Mouse (Mus musculus): ENCODE measurements at regions not wholly inside any gene's neighbourhood (a gene's known extent, or its start where the extent isn't known, plus 50 kb on each side); places are given as distances from the start of the nearest gene placed in this dataset.

DNA sequence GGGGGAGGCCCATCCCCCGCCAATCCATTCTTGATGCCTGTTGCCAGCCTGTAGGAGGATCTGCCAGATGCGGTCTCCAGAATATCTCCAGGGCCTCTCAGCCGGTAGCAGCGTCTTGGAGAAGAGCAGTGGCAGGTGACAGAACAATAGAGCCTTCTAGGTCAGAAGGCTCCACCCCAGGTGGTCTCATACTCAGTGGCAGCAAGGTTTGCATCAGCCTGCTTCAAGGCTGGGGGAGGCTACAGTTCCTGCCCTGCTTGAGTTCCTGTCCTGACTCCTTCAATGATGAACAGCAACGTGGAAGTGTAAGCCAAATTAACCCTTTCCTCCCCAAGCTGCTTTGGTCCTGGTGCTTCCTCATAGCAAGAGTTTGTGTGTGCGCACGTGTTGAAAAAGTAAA, 213.8 kb downstream of the Rpap3 start:
- no peaks in the 10 kb centered on the region for H3K27me3 ChIP-seq (ENCODE audit: insufficient read depth, low read length)
- H3K36me3 ChIP-seq (replicated peaks): no peaks in the 10 kb centered on the region
- no peak overlapping the region for H3K4me3 ChIP-seq (ENCODE audit: low read depth, low read length)
- no peak for TF ChIP-seq TAL1 (conservative IDR thresholded peaks at IDR 0.05; ENCODE audit: low read depth, low read length)
- TF ChIP-seq GATA2 (IDR thresholded peaks at IDR 0.05; ENCODE audit: borderline replicate concordance, low read depth, low read length): no peak
- TF ChIP-seq GATA1 (IDR thresholded peaks at IDR 0.05; ENCODE audit: borderline replicate concordance, low read length): no peak
- TF ChIP-seq POLR2AphosphoS5 (IDR thresholded peaks at IDR 0.05; ENCODE audit: insufficient replicate concordance, low read depth, low read length): no peak
- TF ChIP-seq CTCF (IDR thresholded peaks at IDR 0.05; ENCODE audit: low read depth, low read length): no peak
- no peak for ATAC-seq (ENCODE audit: extremely low read depth, insufficient number of reproducible peaks, low FRiP score, poor library complexity, severe bottlenecking)
- no peaks in the 10 kb centered on the region for H3K4me1 ChIP-seq (ENCODE audit: insufficient read depth, low read depth, low read length)
- no peak for DNase-seq (ENCODE audit: low spot score)
- peaks cover 39% of the 10 kb centered on the region for H3K9me3 ChIP-seq (replicated peaks)

DNA sequence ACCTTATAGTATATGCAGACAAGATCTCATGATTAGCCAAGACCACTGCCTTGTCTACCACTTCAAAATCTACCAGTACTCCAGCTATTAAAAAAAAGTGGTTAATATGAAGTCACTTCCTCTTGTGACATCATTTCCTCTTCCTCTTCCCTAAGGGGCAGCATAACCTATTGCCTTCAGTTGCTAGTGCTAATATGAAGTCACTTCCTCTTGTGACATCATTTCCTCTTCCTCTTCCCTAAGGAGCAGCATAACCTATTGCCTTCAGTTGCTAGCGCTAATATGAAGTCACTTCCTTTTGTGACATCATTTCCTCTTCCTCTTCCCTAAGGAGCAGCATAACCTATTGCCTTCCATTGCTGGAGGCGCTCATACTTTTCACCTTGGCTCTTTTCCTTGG, 218.2 kb downstream of the Rpap3 start:
- DNase-seq (ENCODE audit: low spot score) (no peak), ATAC-seq (ENCODE audit: extremely low read depth, insufficient number of reproducible peaks, low FRiP score, poor library complexity, severe bottlenecking) (no peak)
- Histone ChIP-seq H3K27me3 (ENCODE audit: insufficient read depth, low read length) (no peaks in the 10 kb centered on the region), H3K9me3 (replicated peaks) (peaks cover 22% of the 10 kb centered on the region), H3K4me1 (ENCODE audit: insufficient read depth, low read depth, low read length) (no peaks in the 10 kb centered on the region), H3K36me3 (replicated peaks) (no peaks in the 10 kb centered on the region), H3K4me3 (ENCODE audit: low read depth, low read length) (no peak overlapping the region)
- TF ChIP-seq CTCF (IDR thresholded peaks at IDR 0.05; ENCODE audit: low read depth, low read length): no peak
- no peak for TF ChIP-seq GATA2 (IDR thresholded peaks at IDR 0.05; ENCODE audit: borderline replicate concordance, low read depth, low read length)
- TF ChIP-seq POLR2AphosphoS5 (IDR thresholded peaks at IDR 0.05; ENCODE audit: insufficient replicate concordance, low read depth, low read length): no peak
- TF ChIP-seq TAL1 (conservative IDR thresholded peaks at IDR 0.05; ENCODE audit: low read depth, low read length): no peak
- no peak for TF ChIP-seq GATA1 (IDR thresholded peaks at IDR 0.05; ENCODE audit: borderline replicate concordance, low read length)

DNA sequence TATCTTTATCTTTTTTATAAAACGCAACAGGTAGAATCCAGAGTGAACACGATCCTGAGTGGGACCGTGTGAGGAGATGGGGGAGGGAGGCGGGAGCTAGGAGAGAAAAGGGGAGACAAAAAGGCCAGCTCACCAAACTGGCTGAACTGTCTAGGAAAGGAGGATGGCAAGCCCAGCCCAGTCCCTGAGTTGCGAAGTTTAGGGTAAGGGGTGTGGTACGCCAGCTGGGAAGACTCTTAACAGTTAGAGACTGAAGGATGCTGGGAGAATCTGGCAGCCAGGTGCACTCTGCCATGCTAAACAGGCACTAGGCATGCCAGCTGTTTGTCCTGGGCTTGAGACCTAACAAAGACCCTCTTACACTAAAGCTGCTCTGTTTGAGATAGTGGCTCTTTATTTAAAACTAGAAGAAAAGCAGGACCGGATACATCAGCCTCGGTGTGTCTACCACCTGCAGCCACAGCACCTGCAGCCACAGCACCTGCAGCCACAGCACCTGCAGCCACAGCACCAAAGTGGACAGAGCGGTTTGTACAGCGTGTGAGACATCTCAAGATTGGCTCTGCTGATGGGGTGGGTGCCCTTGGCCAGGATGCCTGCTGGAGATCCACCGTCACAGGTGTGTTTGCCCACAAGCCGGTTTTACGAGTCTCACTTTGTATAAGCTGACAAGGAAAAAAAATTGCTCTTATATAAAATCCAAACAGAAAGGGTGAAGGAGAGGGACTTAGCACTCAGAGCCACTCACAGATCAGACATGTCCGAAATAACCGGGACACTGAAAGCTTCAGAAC, 225.1 kb upstream of the Amigo2 start:
- Histone ChIP-seq H3K9me3 (replicated peaks) (peaks cover 26% of the 10 kb centered on the region), H3K4me1 (ENCODE audit: insufficient read depth, low read depth, low read length) (no peaks in the 10 kb centered on the region), H3K4me3 (ENCODE audit: low read depth, low read length) (no peak overlapping the region), H3K36me3 (replicated peaks) (no peaks in the 10 kb centered on the region), H3K27me3 (ENCODE audit: insufficient read depth, low read length) (no peaks in the 10 kb centered on the region)
- no peak for ATAC-seq (ENCODE audit: extremely low read depth, insufficient number of reproducible peaks, low FRiP score, poor library complexity, severe bottlenecking)
- DNase-seq (ENCODE audit: low spot score): no peak
- TF ChIP-seq CTCF (IDR thresholded peaks at IDR 0.05; ENCODE audit: low read depth, low read length): no peak
- no peak for TF ChIP-seq POLR2AphosphoS5 (IDR thresholded peaks at IDR 0.05; ENCODE audit: insufficient replicate concordance, low read depth, low read length)
- no peak for TF ChIP-seq GATA2 (IDR thresholded peaks at IDR 0.05; ENCODE audit: borderline replicate concordance, low read depth, low read length)
- TF ChIP-seq GATA1 (IDR thresholded peaks at IDR 0.05; ENCODE audit: borderline replicate concordance, low read length): no peak
- no peak for TF ChIP-seq TAL1 (conservative IDR thresholded peaks at IDR 0.05; ENCODE audit: low read depth, low read length)

DNA sequence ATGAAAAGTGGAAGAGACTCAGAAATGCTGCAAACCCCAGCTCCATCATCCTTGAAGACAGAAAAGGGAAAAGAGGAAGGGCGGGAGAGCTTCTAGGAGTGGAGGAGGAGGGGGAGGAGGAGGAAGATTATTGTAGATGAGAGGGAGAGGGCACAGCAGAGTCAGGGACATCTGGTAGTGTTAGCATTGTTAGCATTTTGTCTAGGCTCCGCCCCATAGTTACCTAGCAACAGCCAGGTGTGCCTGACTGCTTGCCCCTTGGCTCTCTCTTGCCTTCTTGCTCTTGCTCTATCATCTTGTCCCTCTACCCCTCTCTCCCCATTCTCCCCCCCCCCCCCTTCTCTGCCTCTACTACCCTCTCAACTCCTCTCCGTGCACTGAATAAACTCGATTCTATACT, 224.4 kb upstream of the Amigo2 start:
- ATAC-seq (ENCODE audit: extremely low read depth, insufficient number of reproducible peaks, low FRiP score, poor library complexity, severe bottlenecking): no peak
- TF ChIP-seq TAL1 (conservative IDR thresholded peaks at IDR 0.05; ENCODE audit: low read depth, low read length): no peak
- TF ChIP-seq POLR2AphosphoS5 (IDR thresholded peaks at IDR 0.05; ENCODE audit: insufficient replicate concordance, low read depth, low read length): no peak
- no peak for TF ChIP-seq CTCF (IDR thresholded peaks at IDR 0.05; ENCODE audit: low read depth, low read length)
- no peak for TF ChIP-seq GATA2 (IDR thresholded peaks at IDR 0.05; ENCODE audit: borderline replicate concordance, low read depth, low read length)
- TF ChIP-seq GATA1 (IDR thresholded peaks at IDR 0.05; ENCODE audit: borderline replicate concordance, low read length): no peak
- no peaks in the 10 kb centered on the region for H3K27me3 ChIP-seq (ENCODE audit: insufficient read depth, low read length)
- no peak for DNase-seq (ENCODE audit: low spot score)
- H3K4me3 ChIP-seq (ENCODE audit: low read depth, low read length): no peak overlapping the region
- no peaks in the 10 kb centered on the region for H3K4me1 ChIP-seq (ENCODE audit: insufficient read depth, low read depth, low read length)
- no peaks in the 10 kb centered on the region for H3K36me3 ChIP-seq (replicated peaks)
- peaks cover 26% of the 10 kb centered on the region for H3K9me3 ChIP-seq (replicated peaks)

DNA sequence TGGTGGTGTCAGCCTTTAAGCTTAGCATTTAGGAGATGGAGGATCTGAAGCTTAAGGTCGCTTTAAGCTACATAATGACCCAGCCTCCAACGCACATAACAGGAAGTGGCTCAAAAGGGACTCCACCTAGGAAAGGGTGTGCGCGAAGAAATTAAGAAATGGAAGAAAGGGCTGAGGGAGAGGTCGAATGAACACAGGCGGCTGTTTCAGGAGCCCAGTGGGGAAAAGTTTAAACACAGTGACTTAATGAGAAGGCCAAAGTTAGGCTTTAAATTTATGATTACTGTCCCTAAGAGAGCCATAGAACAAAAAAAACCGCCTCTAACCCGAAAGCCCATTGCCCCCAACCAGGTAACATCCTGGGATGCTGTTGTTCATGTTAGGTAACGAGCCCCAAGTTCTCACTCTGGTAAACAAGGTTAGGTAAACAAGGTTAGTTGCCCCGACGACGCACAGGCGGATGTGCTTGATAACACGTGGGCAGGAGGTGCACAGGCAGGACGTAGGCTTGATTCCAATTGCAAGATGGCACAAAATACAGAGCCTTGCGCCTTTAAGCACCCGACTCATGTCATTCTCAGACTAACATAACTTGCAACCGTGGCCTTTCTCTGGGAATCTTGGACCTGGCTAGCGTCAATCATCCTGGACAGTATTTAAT, 222.7 kb upstream of the Amigo2 start:
- H3K36me3 ChIP-seq (replicated peaks): no peaks in the 10 kb centered on the region
- TF ChIP-seq TAL1 (conservative IDR thresholded peaks at IDR 0.05; ENCODE audit: low read depth, low read length) (no peak), POLR2AphosphoS5 (IDR thresholded peaks at IDR 0.05; ENCODE audit: insufficient replicate concordance, low read depth, low read length) (no peak), CTCF (IDR thresholded peaks at IDR 0.05; ENCODE audit: low read depth, low read length) (no peak), GATA2 (IDR thresholded peaks at IDR 0.05; ENCODE audit: borderline replicate concordance, low read depth, low read length) (no peak), GATA1 (IDR thresholded peaks at IDR 0.05; ENCODE audit: borderline replicate concordance, low read length) (no peak)
- DNase-seq (ENCODE audit: low spot score) (no peak), ATAC-seq (ENCODE audit: extremely low read depth, insufficient number of reproducible peaks, low FRiP score, poor library complexity, severe bottlenecking) (no peak)
- peaks cover 33% of the 10 kb centered on the region for H3K9me3 ChIP-seq (replicated peaks)
- H3K27me3 ChIP-seq (ENCODE audit: insufficient read depth, low read length): no peaks in the 10 kb centered on the region
- H3K4me1 ChIP-seq (ENCODE audit: insufficient read depth, low read depth, low read length): no peaks in the 10 kb centered on the region
- no peak overlapping the region for H3K4me3 ChIP-seq (ENCODE audit: low read depth, low read length)
